Mouse (Mus musculus): ENCODE data around the gene Cstf1. TPM values are rescaled to one million over a fixed set of nuclear protein-coding genes. Genes with fewer than 3 reads are reported as not detected.

Gene Cstf1
- polyA plus RNA-seq, 1 experiment from 2014 or later: 22.4 TPM

DNA sequence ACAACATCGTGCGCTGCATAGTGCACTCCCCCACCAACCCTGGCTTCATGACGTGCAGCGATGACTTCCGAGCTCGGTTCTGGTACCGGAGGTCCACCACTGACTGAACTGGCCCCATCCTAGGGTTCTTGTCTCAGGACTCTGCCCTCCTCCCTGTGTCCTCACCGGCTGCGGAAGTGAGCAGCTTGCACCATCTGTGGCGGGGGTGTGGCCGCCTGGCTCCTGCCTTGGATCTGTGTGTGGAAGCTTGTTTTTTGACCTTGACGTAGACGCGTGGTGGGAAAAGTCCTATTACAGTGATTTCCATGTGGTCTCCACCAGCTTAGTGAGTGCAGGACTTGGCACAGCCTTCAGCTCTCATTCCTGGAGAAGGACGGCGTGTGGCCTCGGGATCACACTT, 10.0 kb downstream of the Cstf1 start:
- Histone ChIP-seq H3K36me3 (peaks cover 64% of the 10 kb centered on the region), H3K9me3 (replicated peaks) (no peaks in the 10 kb centered on the region), H3K27me3 (replicated peaks) (no peaks in the 10 kb centered on the region), H3K4me1 (no peaks in the 10 kb centered on the region), H3K4me2 (no peak overlapping the region), H3K4me3 (replicated peaks) (no peak overlapping the region), H3K27ac (replicated peaks) (no peak overlapping the region), H3K9ac (replicated peaks) (no peak overlapping the region)
- 95% methylated on average over 17 of the region's 17 CpGs for WGBS
- ATAC-seq (ENCODE audit: low FRiP score): no peak

DNA sequence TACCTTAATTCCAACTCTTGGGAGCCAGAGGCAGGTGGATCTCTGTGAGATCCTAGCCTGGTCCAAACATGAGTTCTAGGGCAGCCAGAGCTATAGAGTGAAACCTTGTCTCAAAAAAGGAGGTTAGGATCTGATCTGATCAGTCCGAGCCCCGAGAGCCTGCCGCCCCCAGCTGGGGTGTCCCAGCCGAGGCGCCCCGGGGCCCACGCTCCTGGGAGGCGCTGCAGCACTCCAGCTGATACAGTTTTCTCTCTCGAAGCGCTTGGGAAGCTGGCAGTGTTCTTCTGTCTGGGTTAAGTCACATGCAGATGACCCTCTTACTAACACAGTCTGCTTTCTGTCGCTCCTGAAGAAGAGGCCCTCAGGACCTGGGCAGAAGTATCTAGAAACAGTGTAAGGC, 10.9 kb downstream of the Cstf1 start:
- Histone ChIP-seq H3K4me1 (no peaks in the 10 kb centered on the region), H3K4me2 (no peak overlapping the region), H3K27ac (replicated peaks) (no peak overlapping the region), H3K9me3 (replicated peaks) (no peaks in the 10 kb centered on the region), H3K4me3 (replicated peaks) (no peak overlapping the region), H3K27me3 (replicated peaks) (no peaks in the 10 kb centered on the region), H3K9ac (replicated peaks) (no peak overlapping the region), H3K36me3 (peaks cover 56% of the 10 kb centered on the region)
- ATAC-seq (ENCODE audit: low FRiP score): no peak
- WGBS: 97% methylated on average over 11 of the region's 11 CpGs

DNA sequence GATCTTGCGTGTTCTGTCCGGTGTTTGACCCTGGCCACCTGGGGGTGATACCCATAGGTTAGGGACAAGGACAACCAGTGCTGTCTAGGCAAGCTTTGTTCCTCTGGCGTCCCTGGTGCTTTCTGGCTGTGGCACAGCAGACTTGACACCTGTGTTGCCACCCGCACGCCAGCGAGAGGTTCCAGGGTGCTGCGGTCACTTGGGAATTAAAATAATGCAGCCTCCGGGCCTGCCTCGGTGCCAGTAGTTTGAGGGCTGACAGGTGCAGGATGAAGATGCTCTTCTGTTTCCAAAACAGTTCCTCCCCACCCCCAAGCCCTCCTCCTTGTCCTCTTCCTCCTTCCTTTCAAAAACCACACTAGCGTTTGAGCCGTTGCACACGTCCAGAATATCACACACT, 11.4 kb downstream of the Cstf1 start:
- ATAC-seq (ENCODE audit: low FRiP score): no peak
- H3K4me3 ChIP-seq (replicated peaks): no peak overlapping the region
- H3K27ac ChIP-seq (replicated peaks): no peak overlapping the region
- 92% methylated on average over 12 of the region's 12 CpGs for WGBS
- H3K9ac ChIP-seq (replicated peaks): no peak overlapping the region
- no peaks in the 10 kb centered on the region for H3K27me3 ChIP-seq (replicated peaks)
- no peaks in the 10 kb centered on the region for H3K4me1 ChIP-seq
- H3K36me3 ChIP-seq: peaks cover 55% of the 10 kb centered on the region
- no peak overlapping the region for H3K4me2 ChIP-seq
- H3K9me3 ChIP-seq (replicated peaks): no peaks in the 10 kb centered on the region

DNA sequence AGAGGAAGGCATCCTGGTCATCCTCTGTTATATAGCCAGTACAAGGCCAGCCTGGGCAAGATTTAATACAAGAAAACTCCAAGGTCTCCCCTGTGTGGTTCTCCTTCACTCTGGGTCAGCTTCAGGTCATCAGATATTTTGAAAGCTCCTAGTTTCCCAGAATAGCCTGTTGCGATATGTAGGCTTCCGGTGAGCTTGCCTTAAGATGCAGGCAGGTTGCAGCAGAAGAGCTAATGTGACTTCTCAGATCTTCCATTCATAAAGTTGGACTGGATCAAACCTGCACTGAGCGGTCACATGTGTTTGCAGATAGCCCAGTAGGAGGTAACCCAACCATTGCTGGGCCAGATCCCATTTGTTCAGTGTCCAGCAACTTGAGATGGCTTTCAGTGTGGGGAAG, 14.2 kb downstream of the Cstf1 start:
- no peak overlapping the region for H3K9ac ChIP-seq (replicated peaks)
- no peaks in the 10 kb centered on the region for H3K4me1 ChIP-seq
- 95% methylated on average over 3 of the region's 3 CpGs for WGBS
- H3K4me2 ChIP-seq: no peak overlapping the region
- H3K4me3 ChIP-seq (replicated peaks): no peak overlapping the region
- H3K27me3 ChIP-seq (replicated peaks): no peaks in the 10 kb centered on the region
- no peaks in the 10 kb centered on the region for H3K9me3 ChIP-seq (replicated peaks)
- no peak overlapping the region for H3K27ac ChIP-seq (replicated peaks)
- ATAC-seq (ENCODE audit: low FRiP score): no peak
- H3K36me3 ChIP-seq: peaks cover 29% of the 10 kb centered on the region

DNA sequence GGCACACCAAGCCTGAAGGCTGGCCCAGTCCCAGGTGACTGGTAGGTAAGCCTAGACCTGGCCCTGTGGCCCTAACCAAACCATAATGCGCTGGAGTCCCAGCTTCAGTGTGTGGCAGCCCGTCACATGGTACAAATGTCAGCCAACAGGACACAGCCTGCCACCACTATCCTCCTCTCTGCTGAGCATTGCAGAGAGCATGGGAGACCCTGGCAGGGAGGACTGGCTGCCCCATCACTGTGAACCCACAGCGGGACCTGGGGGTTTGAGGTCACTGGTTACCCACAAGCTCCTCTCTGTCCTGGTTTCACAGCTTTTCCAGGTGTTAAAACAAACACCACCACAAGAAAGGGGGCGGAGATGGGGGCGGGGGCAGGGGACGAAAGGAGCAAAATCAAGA, 19.9 kb downstream of the Cstf1 start:
- Histone ChIP-seq H3K36me3 (no peaks in the 10 kb centered on the region), H3K4me3 (replicated peaks) (no peak overlapping the region), H3K9ac (replicated peaks) (no peak overlapping the region), H3K4me2 (no peak overlapping the region), H3K27me3 (replicated peaks) (no peaks in the 10 kb centered on the region), H3K9me3 (replicated peaks) (no peaks in the 10 kb centered on the region), H3K27ac (replicated peaks) (no peak overlapping the region), H3K4me1 (no peaks in the 10 kb centered on the region)
- ATAC-seq (ENCODE audit: low FRiP score): no peak
- WGBS: 44% methylated on average over 6 of the region's 6 CpGs

DNA sequence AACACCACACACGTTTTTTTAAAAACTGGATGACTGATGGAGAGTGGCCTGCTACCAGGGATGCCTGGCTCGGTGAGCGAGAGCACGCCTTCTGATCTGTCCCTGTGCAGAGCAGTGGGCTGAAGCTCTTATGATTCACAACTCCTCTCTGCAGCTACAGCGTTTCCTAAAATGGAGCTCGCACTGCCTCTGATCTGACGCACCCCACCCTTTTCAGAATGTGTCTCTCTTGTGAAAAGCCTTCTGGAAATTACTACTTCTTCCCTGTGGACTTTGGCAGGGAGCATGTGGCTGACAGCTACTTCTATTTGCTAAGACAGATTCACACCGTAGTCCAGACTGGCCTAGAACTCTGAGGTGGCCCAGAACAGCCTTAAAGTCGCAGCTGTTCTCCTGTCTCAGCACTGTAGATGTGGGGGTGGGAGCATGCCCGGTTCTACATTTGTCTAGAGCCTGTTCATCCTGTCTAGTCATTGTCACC, 21.6 kb downstream of the Cstf1 start:
- H3K27ac ChIP-seq (replicated peaks): no peak overlapping the region
- 74% methylated on average over 10 of the region's 10 CpGs for WGBS
- H3K4me1 ChIP-seq: no peaks in the 10 kb centered on the region
- H3K9me3 ChIP-seq (replicated peaks): no peaks in the 10 kb centered on the region
- H3K9ac ChIP-seq (replicated peaks): no peak overlapping the region
- no peaks in the 10 kb centered on the region for H3K27me3 ChIP-seq (replicated peaks)
- H3K4me3 ChIP-seq (replicated peaks): no peak overlapping the region
- H3K36me3 ChIP-seq: no peaks in the 10 kb centered on the region
- no peak overlapping the region for H3K4me2 ChIP-seq
- ATAC-seq (ENCODE audit: low FRiP score): no peak

DNA sequence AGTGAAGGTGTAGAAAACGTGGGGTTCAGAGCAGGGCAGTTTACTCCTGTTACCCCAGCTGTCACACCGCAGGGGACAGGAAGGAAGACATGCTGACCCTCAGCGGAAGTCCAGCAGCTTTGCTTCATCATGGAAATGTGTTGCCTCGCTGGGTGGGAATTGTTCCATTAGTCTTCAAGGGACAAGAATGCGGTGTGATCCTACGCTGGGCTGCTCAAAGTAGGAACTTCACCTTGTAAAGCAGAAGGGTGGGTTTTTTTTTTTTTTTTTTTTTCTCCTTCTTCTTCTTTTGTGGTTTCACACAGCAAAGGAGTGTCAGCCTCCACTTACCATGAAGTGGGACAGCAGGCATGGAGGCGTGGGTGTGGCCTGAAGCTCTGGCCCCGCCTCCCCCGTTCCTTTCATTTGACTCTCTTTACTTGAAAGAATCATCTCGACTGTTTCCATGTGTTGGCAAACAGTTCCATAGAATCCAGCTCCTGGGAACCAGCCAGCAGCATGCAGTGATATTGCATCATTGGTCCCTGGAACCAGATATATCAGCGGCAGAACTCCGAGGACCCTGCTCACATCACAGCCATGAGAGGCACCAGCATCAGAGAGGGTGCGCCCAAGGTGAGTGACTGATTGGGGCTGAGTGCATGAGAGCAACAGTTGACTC, 23.0 kb downstream of the Cstf1 start, which contains the start of gene Cass4:
Gene Cass4, plus strand, starts transcription at position 404 of the 661 bp plus-strand sequence.
- Histone ChIP-seq H3K27me3 (replicated peaks) (no peaks in the 10 kb centered on the region), H3K4me3 (replicated peaks) (no peak within 1 kb of the TSS), H3K4me2 (no peak within 1 kb of the TSS), H3K9ac (replicated peaks) (no peak within 1 kb of the TSS), H3K27ac (replicated peaks) (no peak within 1 kb of the TSS), H3K9me3 (replicated peaks) (no peaks in the 10 kb centered on the region), H3K36me3 (no peaks in the 10 kb centered on the region), H3K4me1 (no peaks in the 10 kb centered on the region)
- no peak for ATAC-seq (ENCODE audit: low FRiP score)
- 37% methylated on average over 13 of the region's 13 CpGs for WGBS

DNA sequence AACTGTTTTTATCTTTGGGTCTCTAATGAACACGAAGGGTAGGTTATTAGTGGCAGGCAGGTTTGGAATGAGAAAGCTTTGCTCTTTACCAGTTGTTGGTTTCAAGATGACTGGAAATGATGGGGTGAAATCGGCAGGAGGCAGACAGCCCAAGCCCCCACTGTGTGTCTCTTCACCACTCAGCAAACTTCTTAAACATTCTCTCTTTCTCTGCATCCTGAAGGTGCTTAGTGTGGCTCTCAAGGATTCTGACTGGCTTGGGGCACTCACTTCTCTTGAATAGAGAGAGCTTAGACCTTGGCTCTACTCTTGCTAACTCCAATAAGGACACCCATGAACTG, 23.5 kb downstream of the Cstf1 start:
- Histone ChIP-seq H3K27ac (replicated peaks) (no peak overlapping the region), H3K4me3 (replicated peaks) (no peak overlapping the region), H3K4me1 (no peaks in the 10 kb centered on the region), H3K9me3 (replicated peaks) (no peaks in the 10 kb centered on the region), H3K4me2 (no peak overlapping the region), H3K9ac (replicated peaks) (no peak overlapping the region), H3K36me3 (no peaks in the 10 kb centered on the region), H3K27me3 (replicated peaks) (no peaks in the 10 kb centered on the region)
- no peak for ATAC-seq (ENCODE audit: low FRiP score)
- WGBS: 81% methylated on average over 2 of the region's 2 CpGs

DNA sequence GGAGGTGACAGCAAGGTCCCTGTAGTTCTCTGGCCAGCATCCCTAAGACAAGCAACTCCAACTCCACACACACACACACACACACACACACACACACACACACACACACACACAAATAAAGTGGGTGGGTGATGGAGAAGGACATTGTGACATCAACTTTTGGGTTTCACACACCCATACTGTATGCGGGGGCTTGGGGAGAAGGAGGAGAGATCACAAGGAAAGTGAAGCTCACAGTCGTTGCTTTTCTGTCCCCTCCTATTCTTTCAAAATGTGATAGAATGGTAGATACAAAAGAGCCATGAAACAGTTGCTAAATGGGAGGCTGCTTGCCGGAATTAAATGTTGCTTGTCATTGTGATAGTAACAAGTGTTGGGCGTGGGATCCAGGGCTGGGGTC, 24.2 kb downstream of the Cstf1 start:
- no peaks in the 10 kb centered on the region for H3K9me3 ChIP-seq (replicated peaks)
- 66% methylated on average over 4 of the region's 4 CpGs for WGBS
- H3K36me3 ChIP-seq: no peaks in the 10 kb centered on the region
- H3K4me3 ChIP-seq (replicated peaks): no peak overlapping the region
- H3K27me3 ChIP-seq (replicated peaks): no peaks in the 10 kb centered on the region
- H3K4me2 ChIP-seq: no peak overlapping the region
- no peak overlapping the region for H3K27ac ChIP-seq (replicated peaks)
- ATAC-seq (ENCODE audit: low FRiP score): no peak
- H3K9ac ChIP-seq (replicated peaks): no peak overlapping the region
- H3K4me1 ChIP-seq: no peaks in the 10 kb centered on the region

DNA sequence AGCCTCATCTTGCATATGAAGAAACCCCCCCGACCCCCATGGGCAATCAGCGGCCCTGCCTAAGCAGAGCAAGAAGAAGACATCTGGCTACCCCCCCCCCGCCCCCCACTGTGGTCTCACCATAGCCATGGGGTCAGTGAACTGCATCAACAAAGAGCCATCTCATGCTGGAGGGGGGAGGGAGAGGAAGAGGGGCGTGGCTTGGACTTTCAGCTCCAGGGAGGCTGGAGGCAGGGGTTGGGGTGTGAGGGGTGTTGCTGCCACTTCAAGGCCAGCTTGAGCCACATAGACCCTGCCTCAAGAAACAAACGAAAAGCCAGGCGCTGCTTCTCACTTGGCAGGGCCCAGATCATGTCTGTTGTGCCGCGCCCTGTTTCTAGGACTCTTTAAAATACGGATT, 25.5 kb downstream of the Cstf1 start:
- no peak overlapping the region for H3K27ac ChIP-seq (replicated peaks)
- WGBS: 48% methylated on average over 9 of the region's 9 CpGs
- ATAC-seq (ENCODE audit: low FRiP score): no peak
- H3K4me1 ChIP-seq: no peaks in the 10 kb centered on the region
- no peak overlapping the region for H3K4me2 ChIP-seq
- no peaks in the 10 kb centered on the region for H3K27me3 ChIP-seq (replicated peaks)
- no peak overlapping the region for H3K9ac ChIP-seq (replicated peaks)
- H3K4me3 ChIP-seq (replicated peaks): no peak overlapping the region
- H3K36me3 ChIP-seq: no peaks in the 10 kb centered on the region
- H3K9me3 ChIP-seq (replicated peaks): no peaks in the 10 kb centered on the region

DNA sequence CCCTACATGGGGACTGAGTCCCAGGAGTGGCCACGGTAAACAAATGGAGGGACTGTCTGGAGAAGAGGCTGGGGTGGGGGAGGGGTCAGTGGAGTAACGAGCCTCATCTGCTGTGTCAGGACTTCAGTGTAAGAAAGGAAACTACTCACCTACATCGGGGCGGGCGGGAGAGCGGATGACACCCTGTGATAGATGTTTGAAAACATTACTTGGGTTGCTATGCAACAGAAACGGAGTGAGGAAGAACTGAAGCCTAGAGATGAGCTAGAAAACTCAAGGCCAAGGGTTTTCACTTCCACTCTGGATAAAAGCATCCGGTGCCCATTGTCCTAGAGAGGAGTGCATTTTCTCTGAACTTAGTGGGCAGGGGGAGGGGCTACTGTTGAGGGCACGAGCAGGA, 29.4 kb downstream of the Cstf1 start:
- Histone ChIP-seq H3K27ac (replicated peaks) (no peak overlapping the region), H3K4me2 (no peak overlapping the region), H3K9ac (replicated peaks) (no peak overlapping the region), H3K4me1 (no peaks in the 10 kb centered on the region), H3K9me3 (replicated peaks) (no peaks in the 10 kb centered on the region), H3K27me3 (replicated peaks) (no peaks in the 10 kb centered on the region), H3K4me3 (replicated peaks) (no peak overlapping the region), H3K36me3 (no peaks in the 10 kb centered on the region)
- ATAC-seq (ENCODE audit: low FRiP score): no peak
- WGBS: 28% methylated on average over 9 of the region's 9 CpGs

DNA sequence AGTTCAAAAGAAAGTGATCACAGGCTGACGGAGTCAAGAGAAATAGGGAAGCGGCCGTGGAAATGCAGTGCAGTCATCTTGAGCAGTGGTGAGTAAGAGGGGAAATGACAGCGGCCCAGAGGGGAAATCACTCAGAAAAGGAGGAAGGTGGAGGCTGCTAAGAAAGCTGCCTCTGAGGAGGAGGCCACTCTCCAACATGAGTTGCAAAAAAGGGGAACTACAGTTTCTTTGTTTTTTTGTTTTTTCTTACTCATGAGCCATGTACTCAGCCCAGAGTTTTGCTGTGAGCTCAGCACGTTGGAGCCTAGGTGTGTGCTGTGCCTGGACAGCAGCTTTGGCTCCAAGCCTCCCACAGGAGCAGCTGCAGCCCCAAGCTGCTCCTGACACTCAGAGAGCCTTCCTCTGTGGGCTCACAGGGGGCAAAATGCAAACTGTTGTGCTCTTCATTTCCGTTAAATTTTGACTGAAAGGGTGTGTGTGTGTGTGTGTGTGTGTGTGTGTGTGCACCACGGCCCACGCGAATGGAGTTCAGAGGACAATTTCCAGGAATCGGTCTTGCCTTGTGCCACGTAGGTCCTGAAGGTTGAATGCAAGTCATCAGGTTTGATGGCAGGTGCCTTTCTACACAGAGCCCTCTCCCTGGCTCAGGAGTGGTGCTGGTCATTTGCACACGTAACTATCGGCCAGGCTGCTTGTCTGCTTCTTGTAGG, 30.8 kb downstream of the Cstf1 start:
- Histone ChIP-seq H3K9ac (replicated peaks) (no peak overlapping the region), H3K4me1 (no peaks in the 10 kb centered on the region), H3K36me3 (no peaks in the 10 kb centered on the region), H3K27ac (replicated peaks) (no peak overlapping the region), H3K4me2 (no peak overlapping the region), H3K27me3 (replicated peaks) (no peaks in the 10 kb centered on the region), H3K9me3 (replicated peaks) (no peaks in the 10 kb centered on the region), H3K4me3 (replicated peaks) (no peak overlapping the region)
- ATAC-seq (ENCODE audit: low FRiP score): no peak
- 76% methylated on average over 13 of the region's 13 CpGs for WGBS
